Mouse (Mus musculus) macrophage (primary cell): ENCODE data around the gene Phb. TPM values are rescaled to one million over a fixed set of nuclear protein-coding genes. Genes with fewer than 3 reads are reported as not detected.
"Not testable (repeated sequence)": the region's sequence is repeated elsewhere in the genome, so short reads cannot be mapped to it uniquely, and the experiment has no call there.

Experiments used
- H3K27ac ChIP-seq: fragments of 350-480 bp; formaldehyde crosslinking; 2 replicates; pipeline ENCODE4 v1.9.0; 2021
- H3K36me3 ChIP-seq: fragments of 350-480 bp; formaldehyde crosslinking; 2 replicates; pipeline ENCODE4 v1.9.0; 2021; ENCODE audit errors: inconsistent target
- H3K4me3 ChIP-seq: fragments of 350-480 bp; formaldehyde crosslinking; 2 replicates; pipeline ENCODE4 v1.9.0; 2021; ENCODE audit errors: inconsistent target
- H3K79me2 ChIP-seq: fragments of 350-480 bp; formaldehyde crosslinking; 2 replicates; pipeline ENCODE4 v1.9.0; 2021; ENCODE audit errors: inconsistent target
- WGBS: methylation state at CpG from one replicate; pipeline ENCODE4 v1.1.7; 2026; ENCODE audit warnings: inconsistent platforms; ENCODE audit not compliant: missing documents; 5-methylcytosine and 5-hydroxymethylcytosine counted together
- polyA plus RNA-seq: library from polyadenylated mRNA; stranded (reverse); fragments of 250-400 nt; gene quantifications from 3 replicates; pipeline ENCODE4 v1.2.4, GENCODE M21; 2018; ENCODE audit warnings: inconsistent platforms

Gene Phb
- polyA plus RNA-seq, 1 experiment from 2014 or later: 84.1 TPM

- no peak overlapping the region for H3K27ac ChIP-seq
- H3K4me3 ChIP-seq: no peak overlapping the region
- no peaks in the 10 kb centered on the region for H3K36me3 ChIP-seq
- no peaks in the 10 kb centered on the region for H3K79me2 ChIP-seq
- WGBS: 73% methylated on average over 5 of the region's 5 CpGs
Observed at GRCm38 (mm10) chr11:95643856-95644255, 22.9 kb upstream of the Phb start.

- Histone ChIP-seq H3K4me3 (no peak overlapping the region), H3K27ac (no peak overlapping the region), H3K79me2 (no peaks in the 10 kb centered on the region), H3K36me3 (no peaks in the 10 kb centered on the region)
- WGBS: 77% methylated on average over 7 of the region's 7 CpGs
Observed at GRCm38 (mm10) chr11:95644381-95644780, 22.4 kb upstream of the Phb start.

- 5% methylated on average over 35 of the region's 36 CpGs for WGBS
- Histone ChIP-seq H3K4me3 (no peak overlapping the region), H3K36me3 (no peaks in the 10 kb centered on the region), H3K27ac (no peak overlapping the region), H3K79me2 (no peaks in the 10 kb centered on the region)
Observed at GRCm38 (mm10) chr11:95645397-95646153, 21.2 kb upstream of the Phb start.

GRCm38 (mm10) chr11:95646154-95646490 is 20.6 kb upstream of the Phb start:
- 84% methylated on average over 3 of the region's 3 CpGs for WGBS
- H3K36me3 ChIP-seq: no peaks in the 10 kb centered on the region
- H3K79me2 ChIP-seq: no peaks in the 10 kb centered on the region
- no peak overlapping the region for H3K4me3 ChIP-seq
- H3K27ac ChIP-seq: no peak overlapping the region

- Histone ChIP-seq H3K36me3 (no peaks in the 10 kb centered on the region), H3K27ac (no peak overlapping the region), H3K4me3 (no peak overlapping the region), H3K79me2 (no peaks in the 10 kb centered on the region)
- 78% methylated on average over 3 of the region's 3 CpGs for WGBS
Observed at GRCm38 (mm10) chr11:95647791-95648190, 19.0 kb upstream of the Phb start.

GRCm38 (mm10) chr11:95648827-95649226 is 17.9 kb upstream of the Phb start:
- Histone ChIP-seq H3K79me2 (no peaks in the 10 kb centered on the region), H3K36me3 (no peaks in the 10 kb centered on the region), H3K4me3 (no peak overlapping the region), H3K27ac (no peak overlapping the region)
- WGBS: 11% methylated on average over 4 of the region's 4 CpGs

- WGBS: 64% methylated on average over 7 of the region's 7 CpGs
Observed at GRCm38 (mm10) chr11:95649560-95649959, 17.2 kb upstream of the Phb start.

GRCm38 (mm10) chr11:95650001-95650400 is 16.8 kb upstream of the Phb start:
- WGBS: 55% methylated on average over 2 of the region's 2 CpGs
- no peak overlapping the region for H3K4me3 ChIP-seq
- H3K79me2 ChIP-seq: no peaks in the 10 kb centered on the region

More at GRCm38 (mm10) chr11:95649560-95649959, 17.2 kb upstream of the Phb start:
- H3K4me3 ChIP-seq: no peak overlapping the region
- no peaks in the 10 kb centered on the region for H3K79me2 ChIP-seq
- no peaks in the 10 kb centered on the region for H3K36me3 ChIP-seq
- H3K27ac ChIP-seq: no peak overlapping the region

GRCm38 (mm10) chr11:95650981-95651380 is 15.8 kb upstream of the Phb start:
- no peaks in the 10 kb centered on the region for H3K36me3 ChIP-seq
- no peak overlapping the region for H3K4me3 ChIP-seq
- H3K79me2 ChIP-seq: no peaks in the 10 kb centered on the region
- WGBS: 83% methylated on average over 9 of the region's 9 CpGs
- H3K27ac ChIP-seq: no peak overlapping the region

More at GRCm38 (mm10) chr11:95650001-95650400, 16.8 kb upstream of the Phb start:
- Histone ChIP-seq H3K36me3 (no peaks in the 10 kb centered on the region), H3K27ac (no peak overlapping the region)

GRCm38 (mm10) chr11:95657449-95657848 is 9.3 kb upstream of the Phb start:
- no peaks in the 10 kb centered on the region for H3K36me3 ChIP-seq
- H3K79me2 ChIP-seq: no peaks in the 10 kb centered on the region
- H3K4me3 ChIP-seq: no peak overlapping the region
- peak overlapping the region; percentile 5; the same call in 1 of the 2 replicates for H3K27ac ChIP-seq
- 76% methylated on average over 4 of the region's 4 CpGs for WGBS

GRCm38 (mm10) chr11:95667177-95667576 is 420 bp downstream of the Phb start:
- H3K4me3 ChIP-seq: peak overlapping the region; percentile 97
- H3K36me3 ChIP-seq: peaks cover 23% of the 10 kb centered on the region; the same call in 1 of the 2 replicates
- peak overlapping the region; percentile 39 for H3K27ac ChIP-seq
- H3K79me2 ChIP-seq: peaks cover 17% of the 10 kb centered on the region
- WGBS: 1% methylated on average over 11 of the region's 11 CpGs

GRCm38 (mm10) chr11:95668086-95668485 is 1.3 kb downstream of the Phb start:
- 96% methylated on average over 7 of the region's 7 CpGs for WGBS

GRCm38 (mm10) chr11:95675498-95675897 is 8.7 kb downstream of the Phb start:
- no peak overlapping the region for H3K4me3 ChIP-seq
- H3K27ac ChIP-seq: no peak overlapping the region
- 88% methylated on average over 9 of the region's 14 CpGs for WGBS
- peaks cover 68% of the 10 kb centered on the region; the same call in 1 of the 2 replicates for H3K36me3 ChIP-seq
- H3K79me2 ChIP-seq: no peaks in the 10 kb centered on the region

More at GRCm38 (mm10) chr11:95668086-95668485, 1.3 kb downstream of the Phb start:
- not testable (repeated sequence) for H3K27ac ChIP-seq, H3K4me3 ChIP-seq
- Histone ChIP-seq H3K79me2 (peaks cover 17% of the 10 kb centered on the region), H3K36me3 (peaks cover 28% of the 10 kb centered on the region; the same call in 1 of the 2 replicates)

- Histone ChIP-seq H3K79me2 (no peaks in the 10 kb centered on the region), H3K36me3 (peaks cover 61% of the 10 kb centered on the region; the same call in 1 of the 2 replicates), H3K27ac (no peak overlapping the region), H3K4me3 (no peak overlapping the region)
- 58% methylated on average over 6 of the region's 6 CpGs for WGBS
Observed at GRCm38 (mm10) chr11:95676307-95676706, 9.6 kb downstream of the Phb start.

GRCm38 (mm10) chr11:95677925-95678701 is 11.4 kb downstream of the Phb start:
- Histone ChIP-seq H3K27ac (no peak overlapping the region), H3K4me3 (no peak overlapping the region), H3K79me2 (no peaks in the 10 kb centered on the region), H3K36me3 (peaks cover 48% of the 10 kb centered on the region; the same call in 1 of the 2 replicates)
- WGBS: 96% methylated on average over 14 of the region's 14 CpGs
